Mouse (Mus musculus) cerebellum, adult 11 months (tissue): ENCODE results near the gene Vmn1r218.
"Not testable (repeated sequence)": the region's sequence is repeated elsewhere in the genome, so short reads cannot be mapped to it uniquely, and the experiment has no call there.

Experiments
- DNase-seq: peaks from one replicate; pipeline ENCODE4 v3.0.0; 2022

Gene Vmn1r218

DNA sequence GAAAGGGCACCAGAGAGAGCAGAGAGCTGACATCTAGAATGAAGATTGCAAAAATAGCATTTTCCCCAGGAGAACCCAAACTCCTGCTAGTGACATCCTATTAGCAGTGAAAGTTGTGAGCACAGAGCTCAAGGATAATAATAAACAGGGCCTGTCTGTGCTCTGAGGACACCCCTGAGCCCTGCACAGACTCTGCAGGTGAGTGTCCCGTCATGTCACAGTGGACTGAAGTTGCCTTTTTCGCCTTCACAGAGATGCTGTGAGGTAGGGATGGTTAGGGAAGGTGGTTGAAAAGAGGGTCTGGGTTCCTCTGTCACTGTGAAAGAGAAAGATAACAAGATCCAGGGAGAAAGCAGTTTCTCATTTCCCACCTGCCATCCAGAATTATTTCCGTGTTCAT, at the start of gene Vmn1r218:
TSS of gene Vmn1r218 (plus strand) at position 57 of the 400 bp plus-strand sequence.
- DNase-seq, result no peak

DNA sequence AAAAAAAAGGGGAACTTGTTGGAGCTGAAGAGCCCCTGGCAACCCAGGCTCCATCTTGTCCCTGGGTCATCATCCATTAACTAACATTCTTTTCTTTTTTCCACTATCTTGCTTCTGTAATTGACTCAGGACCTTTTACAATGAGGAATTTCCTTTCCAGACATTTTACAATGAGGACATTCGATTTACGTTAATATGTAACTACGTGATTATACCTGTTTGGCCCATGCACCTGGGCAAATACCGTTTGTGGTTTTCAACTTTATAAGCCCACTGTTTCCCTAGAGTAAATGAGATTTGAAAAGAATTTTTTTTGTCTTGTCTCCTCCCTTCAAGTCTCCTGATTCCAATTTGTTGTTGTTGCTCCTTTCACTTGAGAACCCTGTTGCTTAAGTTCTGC, 38.6 kb upstream of the Vmn1r218 start:
- no peak for DNase-seq

DNA sequence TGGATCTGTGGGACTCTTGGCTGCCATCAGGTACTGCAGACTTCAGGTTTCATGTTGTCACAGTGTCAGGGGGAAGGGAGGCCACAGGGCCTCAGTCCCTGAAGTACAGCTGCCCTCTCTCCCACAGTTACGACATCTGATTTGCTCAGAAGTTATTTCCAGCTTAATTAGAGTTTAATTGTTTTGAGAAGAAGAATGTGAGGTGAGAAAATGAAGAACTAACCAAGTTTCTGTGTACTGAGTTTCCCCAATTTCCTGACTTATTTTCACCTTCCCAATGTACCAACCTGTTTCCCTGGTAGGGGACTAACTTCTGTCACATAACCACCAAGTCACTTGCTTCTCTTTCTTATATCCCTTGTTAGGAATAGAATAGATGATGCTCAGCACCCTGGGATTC, 14.8 kb upstream of the Vmn1r218 start, which contains the start of gene Vmn1r217:
TSS of gene Vmn1r217 (minus strand) at position 101 of the 400 bp plus-strand sequence.
- DNase-seq, result not testable (repeated sequence)

DNA sequence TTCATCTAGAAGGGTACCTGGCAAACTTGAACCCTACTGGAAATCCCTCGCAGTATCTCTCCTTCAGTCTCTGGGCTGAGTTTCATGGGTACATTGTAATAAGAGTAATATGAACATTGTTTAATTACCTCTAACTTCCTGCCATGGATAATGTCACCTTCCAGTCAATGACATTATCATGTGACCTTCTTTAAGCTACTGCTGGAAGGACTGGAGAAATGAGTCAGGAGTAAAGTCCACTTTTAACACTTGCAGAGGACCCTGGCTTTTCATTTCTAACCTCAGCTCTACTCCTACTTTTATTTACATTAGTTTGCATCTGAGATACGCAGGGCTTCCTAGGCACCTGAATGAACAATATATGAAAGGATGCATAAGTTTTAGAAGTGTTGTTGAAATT, 12.3 kb upstream of the Vmn1r218 start:
- DNase-seq, result no peak

DNA sequence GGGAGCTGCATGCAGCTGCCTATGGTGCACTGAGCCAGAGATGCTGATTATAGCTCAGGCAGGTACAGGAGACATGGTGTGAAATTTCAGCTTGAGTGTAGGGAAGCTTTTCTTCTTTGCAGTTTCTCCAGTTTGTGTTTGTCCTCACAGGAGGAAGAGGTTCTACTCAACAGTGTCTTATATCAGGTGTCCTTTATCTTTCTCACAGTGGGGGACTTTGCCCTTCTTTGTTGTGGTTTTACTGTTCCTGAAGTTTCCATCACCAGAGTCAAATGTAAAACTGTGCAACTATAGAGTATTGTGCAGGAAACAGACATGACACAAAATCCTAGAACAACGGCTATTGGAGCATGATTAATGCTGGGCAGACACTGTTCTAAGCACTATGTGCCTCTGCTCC, 546 bp downstream of the Vmn1r218 start:
- no peak for DNase-seq

DNA sequence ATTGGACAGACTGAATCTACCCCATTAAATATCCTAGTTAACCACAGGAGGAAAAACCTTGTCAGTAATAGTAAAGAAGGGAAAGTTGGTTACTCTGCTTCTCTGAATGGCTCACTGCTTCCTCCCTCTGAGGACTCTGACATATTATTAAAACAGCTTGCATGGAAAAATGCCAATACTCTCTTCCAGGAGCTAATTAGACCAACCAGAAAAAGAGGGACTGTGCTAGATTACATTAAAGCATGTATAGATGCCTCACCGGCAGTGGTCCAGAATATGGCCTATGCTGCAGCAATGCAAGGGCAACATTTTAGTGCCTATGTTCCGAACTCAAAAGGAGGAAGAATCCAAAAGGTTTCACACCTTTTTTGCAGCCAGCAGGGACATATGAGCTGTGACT, 5.9 kb downstream of the Vmn1r218 start:
- no peak for DNase-seq

DNA sequence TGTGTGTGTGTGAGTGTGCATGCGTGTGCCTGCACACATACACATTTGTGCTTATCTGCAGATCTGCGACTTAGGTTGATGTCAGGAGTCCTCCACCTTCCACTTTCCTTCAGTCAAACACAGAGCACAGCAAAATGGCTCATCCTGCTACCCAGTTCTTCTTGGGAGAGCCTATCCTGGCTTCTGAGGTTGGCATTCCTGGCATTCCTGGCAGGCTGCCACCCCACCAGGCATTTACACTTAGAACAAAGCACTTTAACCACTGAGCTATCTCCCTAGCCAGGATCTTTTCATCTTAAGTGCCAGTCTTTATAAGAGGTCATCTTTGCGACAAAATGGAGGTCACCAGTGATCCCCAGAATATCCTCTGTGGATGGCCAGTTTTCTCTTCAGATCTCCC, 24.9 kb downstream of the Vmn1r218 start:
- DNase-seq, result no peak

DNA sequence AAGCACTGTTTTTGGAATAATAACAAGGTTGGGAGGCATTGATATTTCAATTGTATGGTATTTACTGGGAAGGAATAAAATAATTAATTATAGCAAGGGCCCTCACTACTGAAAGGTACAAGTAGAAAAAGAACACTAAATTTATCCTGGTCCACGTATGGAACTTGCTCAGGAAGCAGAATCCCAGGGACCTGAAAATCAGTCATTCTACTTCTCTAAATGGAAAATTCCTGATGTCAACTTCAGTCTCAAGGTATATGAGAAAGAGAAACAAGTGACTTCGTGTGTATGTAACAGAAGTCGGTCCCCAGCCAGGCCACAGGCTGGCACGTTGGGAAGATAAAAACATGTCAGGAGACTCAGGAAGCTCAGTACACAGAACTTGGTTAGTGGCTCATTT, 26.1 kb downstream of the Vmn1r218 start, which contains the start of gene Vmn1r219:
TSS of gene Vmn1r219 (plus strand) at position 301 of the 400 bp plus-strand sequence.
- no peak for DNase-seq

DNA sequence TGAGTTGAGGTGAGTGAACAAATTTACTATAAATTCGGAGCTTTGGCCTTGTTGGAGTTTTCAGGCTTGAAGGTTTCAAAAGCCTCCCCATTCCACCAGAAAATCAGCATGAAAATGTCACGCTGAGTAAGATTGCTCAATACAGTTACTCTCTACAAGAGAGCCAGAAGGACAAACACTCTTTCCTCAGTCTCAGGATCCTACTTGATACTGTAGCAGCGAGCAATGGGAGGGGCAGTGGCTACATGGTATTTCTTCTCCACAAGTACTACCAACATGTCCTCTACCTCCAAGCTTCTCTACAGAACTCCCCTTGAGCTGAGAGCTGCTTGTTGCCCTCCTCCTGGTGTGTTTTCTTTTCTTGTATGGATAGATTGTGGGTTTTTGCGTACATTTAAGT, 33.5 kb downstream of the Vmn1r218 start:
- DNase-seq, result not testable (repeated sequence)

DNA sequence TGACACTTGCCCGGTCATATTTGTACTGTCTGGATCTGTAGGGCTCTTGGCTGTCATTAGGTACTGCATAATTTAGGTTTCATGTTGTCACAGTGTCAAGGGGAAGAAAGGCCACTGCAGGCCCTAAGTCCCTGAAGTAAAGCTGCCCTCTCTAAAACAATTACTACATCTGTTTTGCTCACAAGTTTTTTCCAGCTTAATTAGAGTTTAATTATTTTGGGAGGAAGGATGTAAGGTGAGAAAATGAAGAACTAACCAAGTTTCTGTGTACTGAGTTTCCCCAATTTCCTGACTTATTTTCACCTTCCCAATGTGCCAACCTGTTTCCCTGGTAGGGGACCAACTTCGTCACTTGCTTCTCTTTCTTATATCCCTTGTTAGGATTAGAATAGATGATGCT, 54.9 kb downstream of the Vmn1r218 start, which contains the start of gene Vmn1r220:
TSS of gene Vmn1r220 (minus strand) at position 101 of the 400 bp plus-strand sequence.
- no peak for DNase-seq
